Mouse (Mus musculus) CH12.LX (cell line): ENCODE data around the gene Itga7. TPM values are rescaled to one million over a fixed set of nuclear protein-coding genes. Genes with fewer than 3 reads are reported as not detected.

Experiments
- DNase-seq: peaks from one replicate; pipeline ENCODE4 v3.0.0-alpha.2; 2013; ENCODE audit errors: extremely low read depth
- H3K27ac ChIP-seq: 2 replicates; pipeline ENCODE4 v1.5.1; 2012; ENCODE audit warnings: low read depth, mild to moderate bottlenecking, control low read depth, moderate library complexity; ENCODE audit not compliant: insufficient read depth
- H3K27me3 ChIP-seq: replicated peaks from 2 replicates; pipeline ENCODE3; 2012; ENCODE audit warnings: inconsistent platforms
- H3K36me3 ChIP-seq, 2 experiments: replicated peaks in 1 of 2; 2 replicates each; pipeline versions ENCODE3 to v1.6.1; 2012; ENCODE audit warnings: inconsistent platforms in 1 of 2, low read length in 1 of 2, mild to moderate bottlenecking in 1 of 2, mixed read lengths in 1 of 2, moderate library complexity in 1 of 2; ENCODE audit not compliant: control insufficient read depth in 1 of 2, insufficient read depth in 1 of 2
- H3K4me1 ChIP-seq, 2 experiments: 2 replicates each; pipeline ENCODE4 v1.6.1; 2012; ENCODE audit warnings: inconsistent platforms in 1 of 2, moderate library complexity in 1 of 2; ENCODE audit not compliant: insufficient read depth in 2 of 2, control insufficient read depth in 1 of 2
- H3K4me2 ChIP-seq: 2 replicates; pipeline ENCODE4 v1.6.1; 2012; ENCODE audit warnings: low read depth, mild to moderate bottlenecking, control low read depth; ENCODE audit not compliant: poor library complexity, insufficient read depth, severe bottlenecking
- H3K4me3 ChIP-seq, 3 experiments: fragments of 150-350 bp in 1 of 3; sonication (generic) in 1 of 3; replicated peaks in 1 of 3; 2 replicates each; pipeline versions ENCODE3 to v1.5.1; 2011 to 2012; ENCODE audit warnings: low read depth in 2 of 3, low read length in 2 of 3, mild to moderate bottlenecking in 2 of 3, moderate library complexity in 2 of 3, control low read depth in 1 of 3, improper control_type of control experiment in 1 of 3, inconsistent platforms in 1 of 3, mixed read lengths in 1 of 3; ENCODE audit not compliant: poor library complexity in 1 of 3
- H3K79me2 ChIP-seq: replicated peaks from 2 replicates; pipeline ENCODE4 v1.6.1; 2012; ENCODE audit warnings: mild to moderate bottlenecking, moderate library complexity; ENCODE audit not compliant: control insufficient read depth, poor library complexity, insufficient read depth, severe bottlenecking; ENCODE audit errors: extremely low read depth
- H3K9ac ChIP-seq: 2 replicates; pipeline ENCODE4 v1.6.1; 2012; ENCODE audit warnings: low read depth, mild to moderate bottlenecking, control low read depth, moderate library complexity; ENCODE audit not compliant: insufficient read depth
- H3K9me3 ChIP-seq: replicated peaks from 2 replicates; pipeline ENCODE3; 2012; ENCODE audit warnings: low read length, inconsistent platforms, mixed read lengths
- CHD1 ChIP-seq: IDR thresholded peaks from 2 replicates; pipeline ENCODE4 v1.6.1; 2012; ENCODE audit warnings: low read depth, low read length, improper control_type of control experiment, inconsistent platforms
- CTCF ChIP-seq, 2 experiments: IDR thresholded peaks in 1 of 2; conservative IDR thresholded peaks in 1 of 2; 2 replicates each; pipeline ENCODE4 v1.5.1; 2011 to 2012; ENCODE audit warnings: low read depth in 2 of 2, low read length in 2 of 2, improper control_type of control experiment in 1 of 2, inconsistent platforms in 1 of 2, mild to moderate bottlenecking in 1 of 2, moderate library complexity in 1 of 2
- EP300 ChIP-seq: IDR thresholded peaks from 2 replicates; pipeline ENCODE4 v1.6.1; 2011; ENCODE audit warnings: low read length, improper control_type of control experiment
- ETS1 ChIP-seq: conservative IDR thresholded peaks from 2 replicates; pipeline ENCODE4 v1.6.1; 2012; ENCODE audit warnings: low read depth, mild to moderate bottlenecking, inconsistent platforms, low read length, improper control_type of control experiment, moderate library complexity
- IRF4 ChIP-seq: IDR thresholded peaks from 2 replicates; pipeline ENCODE4 v1.6.1; 2014; ENCODE audit warnings: low read depth, mild to moderate bottlenecking, inconsistent platforms, low read length, improper control_type of control experiment
- JUND ChIP-seq: conservative IDR thresholded peaks from 2 replicates; pipeline ENCODE4 v1.6.1; 2011; ENCODE audit warnings: low read depth, low read length, improper control_type of control experiment
- KAT2A ChIP-seq: IDR thresholded peaks from 2 replicates; pipeline ENCODE4 v1.6.1; 2012; ENCODE audit warnings: low read length, improper control_type of control experiment, inconsistent platforms; ENCODE audit not compliant: insufficient replicate concordance
- MAFK ChIP-seq: IDR thresholded peaks from 2 replicates; pipeline ENCODE4 v1.6.1; 2011; ENCODE audit warnings: low read length, improper control_type of control experiment; ENCODE audit not compliant: insufficient replicate concordance
- MAX ChIP-seq: IDR thresholded peaks from 2 replicates; pipeline ENCODE4 v1.6.1; 2011; ENCODE audit warnings: low read length, improper control_type of control experiment
- MEF2A ChIP-seq: IDR thresholded peaks from 2 replicates; pipeline ENCODE4 v1.6.1; 2014; ENCODE audit warnings: low read depth, mild to moderate bottlenecking, inconsistent platforms, low read length, improper control_type of control experiment, borderline replicate concordance
- MYC ChIP-seq: IDR thresholded peaks from 2 replicates; pipeline ENCODE4 v1.6.1; 2011; ENCODE audit warnings: low read depth, mild to moderate bottlenecking, improper control_type of control experiment, low read length
- NELFE ChIP-seq: IDR thresholded peaks from 2 replicates; pipeline ENCODE4 v1.6.1; 2011; ENCODE audit warnings: low read depth, low read length, improper control_type of control experiment
- NRF1 ChIP-seq: IDR thresholded peaks from 2 replicates; pipeline ENCODE4 v1.6.1; 2014; ENCODE audit warnings: low read depth, mild to moderate bottlenecking, inconsistent platforms, low read length, improper control_type of control experiment, moderate library complexity
- PAX5 ChIP-seq: IDR thresholded peaks from 2 replicates; pipeline ENCODE4 v1.6.1; 2012; ENCODE audit warnings: low read length, inconsistent platforms, mixed read lengths
- POLR2A ChIP-seq: IDR thresholded peaks from 2 replicates; pipeline ENCODE4 v1.6.1; 2011; ENCODE audit warnings: low read depth, mild to moderate bottlenecking, improper control_type of control experiment, low read length
- POLR2AphosphoS2 ChIP-seq: IDR thresholded peaks from 2 replicates; pipeline ENCODE4 v1.6.1; 2011; ENCODE audit warnings: low read depth, low read length, improper control_type of control experiment
- RAD21 ChIP-seq: IDR thresholded peaks from 2 replicates; pipeline ENCODE4 v1.6.1; 2011; ENCODE audit warnings: low read depth, mild to moderate bottlenecking, low read length, improper control_type of control experiment, moderate library complexity
- SIN3A ChIP-seq: IDR thresholded peaks from 2 replicates; pipeline ENCODE4 v1.6.1; 2012; ENCODE audit warnings: low read length, improper control_type of control experiment, inconsistent platforms
- TBP ChIP-seq: conservative IDR thresholded peaks from 2 replicates; pipeline ENCODE4 v1.6.1; 2011; ENCODE audit warnings: low read depth, low read length, improper control_type of control experiment
- UBTF ChIP-seq: IDR thresholded peaks from 2 replicates; pipeline ENCODE4 v1.6.1; 2012; ENCODE audit warnings: low read depth, mild to moderate bottlenecking, inconsistent platforms, low read length, improper control_type of control experiment, moderate library complexity
- ZC3H11A ChIP-seq: IDR thresholded peaks from 2 replicates; pipeline ENCODE4 v1.6.1; 2012; ENCODE audit warnings: low read depth, mild to moderate bottlenecking, inconsistent platforms, low read length, improper control_type of control experiment
- ZKSCAN1 ChIP-seq: IDR thresholded peaks from 2 replicates; pipeline ENCODE4 v1.6.1; 2012; ENCODE audit warnings: low read depth, inconsistent platforms, low read length, improper control_type of control experiment, borderline replicate concordance
- ZMIZ1 ChIP-seq: IDR thresholded peaks from 2 replicates; pipeline ENCODE4 v1.6.1; 2012; ENCODE audit warnings: low read depth, mild to moderate bottlenecking, inconsistent platforms, low read length, improper control_type of control experiment
- ZNF384 ChIP-seq: IDR thresholded peaks from 2 replicates; pipeline ENCODE4 v1.6.1; 2012; ENCODE audit warnings: low read depth, low read length, improper control_type of control experiment, inconsistent platforms
- dilution Hi-C: fragments of 300-500 bp; cut with MboI; formaldehyde crosslinking; loops from 2 replicates; pipeline ENCODE4 v1.14.3; 2020; ENCODE audit warnings: low sequenced_read_pairs; ENCODE audit not compliant: extremely low pct_unique_long_range_greater_than_20kb, extremely low pct_ligation_motif_present
- in situ Hi-C: fragments of 300-500 bp; cut with MboI; formaldehyde crosslinking; loops from 3 replicates; pipeline ENCODE4 v1.14.3; 2019; ENCODE audit warnings: low sequenced_read_pairs, low pct_ligation_motif_present, low pct_unique_long_range_greater_than_20kb, mixed read lengths
- polyA plus RNA-seq: library from polyadenylated mRNA; unstranded; fragments of >175 nt; gene quantifications from 2 replicates; pipeline ENCODE4 v1.2.1, GENCODE M21; 2012; ENCODE audit warnings: low read depth; ENCODE audit not compliant: insufficient read length
- total RNA-seq, 2 experiments: library from RNA; depleted of rRNA; stranded (reverse); fragments of 300-350 nt in 1 of 2; fragments of >200 nt in 1 of 2; gene quantifications; 2 replicates each; pipeline ENCODE4 v1.2.3; 2012 to 2014

Itga7 gene
- total and polyA plus RNA-seq, 3 experiments, result 0.55 to 0.64 (median 0.63) TPM

- in situ Hi-C loops, result no loop called here
- Histone ChIP-seq H3K9ac (no peak overlapping the region), H3K4me3 (no peak overlapping the region), H3K4me1 (0 out of 4 replicates have a peak, but pooled peaks cover 0 to 3% of the 10 kb centered on the region in 2 experiments)
- no peak for DNase-seq
- TF ChIP-seq MAX (no peak), POLR2A (no peak), ZC3H11A (no peak), ZKSCAN1 (no peak), MAFK (no peak), CTCF (conservative IDR thresholded peaks at IDR 0.05 in 1 of 2, IDR thresholded peaks at IDR 0.05 in 1 of 2; ENCODE audit: low read depth in 2 of 2, low read length in 2 of 2) (no peak), NRF1 (no peak), CHD1 (no peak), POLR2AphosphoS2 (no peak), JUND (no peak), ZNF384 (no peak), PAX5 (no peak), MEF2A (no peak), SIN3A (no peak), ZMIZ1 (no peak), ETS1 (no peak), RAD21 (no peak), UBTF (no peak)
- TF ChIP-seq, all 38 proteins: peak for 0
- Histone ChIP-seq H3K4me2 (no peak overlapping the region), H3K27ac (no peak overlapping the region), H3K79me2 (no peaks in the 10 kb centered on the region), H3K9me3 (no peaks in the 10 kb centered on the region), H3K36me3 (peaks cover 11 to 22% of the 10 kb centered on the region in 2 experiments), H3K27me3 (peaks cover 2% of the 10 kb centered on the region)
- dilution Hi-C loops, result no loop called here
Observed at GRCm38 (mm10) chr10:128913696-128914095, 19.9 kb upstream of the Itga7 start.

DNA sequence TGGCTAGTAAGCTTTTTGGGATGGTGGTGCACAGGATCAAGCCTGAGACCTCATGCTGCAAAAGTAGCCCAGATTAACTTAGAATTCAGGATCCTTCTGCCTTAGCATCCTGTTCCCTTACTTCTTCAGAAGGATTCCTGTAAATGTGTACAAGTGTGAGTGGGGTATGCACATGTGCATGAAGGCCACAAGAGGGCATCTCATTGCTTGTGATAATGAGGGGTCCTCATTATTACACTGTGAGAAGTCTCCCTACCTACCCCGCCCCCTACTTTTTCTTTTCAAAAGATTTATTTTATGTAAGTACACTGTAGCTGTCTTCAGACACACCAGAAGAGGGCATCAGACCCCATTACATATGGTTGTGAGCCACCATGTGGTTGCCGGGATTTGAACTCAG, 18.1 kb upstream of the Itga7 start:
- TF ChIP-seq KAT2A (no peak), TBP (no peak), IRF4 (no peak), NELFE (no peak), SIN3A (no peak), MAFK (no peak), MYC (no peak), EP300 (no peak), CTCF (conservative IDR thresholded peaks at IDR 0.05 in 1 of 2, IDR thresholded peaks at IDR 0.05 in 1 of 2; ENCODE audit: low read depth in 2 of 2, low read length in 2 of 2) (peak; percentile 6 to 42; a peak in 2 of 4 replicates)
- 0 out of 4 replicates have a peak, but pooled peaks cover 0 to 3% of the 10 kb centered on the region in 2 experiments for H3K4me1 ChIP-seq
- no peak overlapping the region for H3K4me3 ChIP-seq
- dilution Hi-C loops (no loop called here), in situ Hi-C loops (no loop called here)
- peaks cover 11 to 41% of the 10 kb centered on the region in 2 experiments for H3K36me3 ChIP-seq
- no peaks in the 10 kb centered on the region for H3K9me3 ChIP-seq
- no peak for DNase-seq
- no peak overlapping the region for H3K4me2 ChIP-seq
- H3K79me2 ChIP-seq, result no peaks in the 10 kb centered on the region
- H3K27me3 ChIP-seq, result peaks cover 2% of the 10 kb centered on the region
- H3K27ac ChIP-seq, result no peak overlapping the region
- no peak overlapping the region for H3K9ac ChIP-seq
